Mouse (Mus musculus): Measurements from ENCODE around the gene Dph3. TPM values are rescaled to one million over a fixed set of nuclear protein-coding genes. Genes with fewer than 3 reads are reported as not detected.

Dph3 gene
- polyA plus RNA-seq, 1 experiment from 2014 or later = 72.1 TPM

GRCm38 (mm10) chr14:32082891-32083290 is 2.6 kb downstream of the Dph3 start:
- WGBS = 95% methylated on average over 6 of the region's 6 CpGs
- Histone ChIP-seq H3K27me3 (no peaks in the 10 kb centered on the region), H3K4me2 (no peak overlapping the region), H3K4me3 (no peak overlapping the region), H3K27ac (no peak overlapping the region), H3K9me3 (no peaks in the 10 kb centered on the region), H3K9ac (no peak overlapping the region), H3K36me3 (peaks cover 31% of the 10 kb centered on the region), H3K4me1 (replicated peaks) (peaks cover 24% of the 10 kb centered on the region)
- no peak for ATAC-seq (ENCODE audit: low FRiP score)

- ATAC-seq (ENCODE audit: low FRiP score) = no peak
- Histone ChIP-seq H3K4me2 (no peak overlapping the region), H3K27me3 (no peaks in the 10 kb centered on the region), H3K27ac (no peak overlapping the region), H3K4me3 (no peak overlapping the region), H3K9me3 (no peaks in the 10 kb centered on the region), H3K4me1 (replicated peaks) (peaks cover 10% of the 10 kb centered on the region), H3K36me3 (peaks cover 31% of the 10 kb centered on the region), H3K9ac (no peak overlapping the region)
- WGBS = 85% methylated on average over 10 of the region's 10 CpGs
Observed at GRCm38 (mm10) chr14:32081026-32081425, 4.5 kb downstream of the Dph3 start.

GRCm38 (mm10) chr14:32076896-32077575 is 8.5 kb downstream of the Dph3 start:
- no peak overlapping the region for H3K9ac ChIP-seq
- ATAC-seq (ENCODE audit: low FRiP score) = peak; percentile 36; the same call in 1 of the 2 replicates
- H3K4me1 ChIP-seq (replicated peaks) = no peaks in the 10 kb centered on the region
- H3K36me3 ChIP-seq = peaks cover 20% of the 10 kb centered on the region
- H3K4me3 ChIP-seq = no peak overlapping the region
- no peaks in the 10 kb centered on the region for H3K9me3 ChIP-seq
- no peak overlapping the region for H3K4me2 ChIP-seq
- no peak overlapping the region for H3K27ac ChIP-seq
- 50% methylated on average over 8 of the region's 8 CpGs for WGBS
- H3K27me3 ChIP-seq = no peaks in the 10 kb centered on the region

- Histone ChIP-seq H3K4me2 (no peak overlapping the region), H3K9me3 (no peaks in the 10 kb centered on the region), H3K4me3 (no peak overlapping the region), H3K9ac (no peak overlapping the region), H3K4me1 (replicated peaks) (no peaks in the 10 kb centered on the region), H3K36me3 (no peaks in the 10 kb centered on the region), H3K27me3 (no peaks in the 10 kb centered on the region), H3K27ac (no peak overlapping the region)
- no peak for ATAC-seq (ENCODE audit: low FRiP score)
- 71% methylated on average over 7 of the region's 7 CpGs for WGBS
Observed at GRCm38 (mm10) chr14:32073901-32074300, 11.6 kb downstream of the Dph3 start.

- ATAC-seq (ENCODE audit: low FRiP score) = no peak
- H3K4me1 ChIP-seq (replicated peaks) = no peaks in the 10 kb centered on the region
- 73% methylated on average over 8 of the region's 8 CpGs for WGBS
Observed at GRCm38 (mm10) chr14:32073211-32073685, 12.3 kb downstream of the Dph3 start.

GRCm38 (mm10) chr14:32072807-32073206 is 12.7 kb downstream of the Dph3 start:
- ATAC-seq (ENCODE audit: low FRiP score) = no peak
- no peak overlapping the region for H3K4me2 ChIP-seq
- H3K27me3 ChIP-seq = no peaks in the 10 kb centered on the region
- no peak overlapping the region for H3K4me3 ChIP-seq
- no peaks in the 10 kb centered on the region for H3K36me3 ChIP-seq
- no peaks in the 10 kb centered on the region for H3K9me3 ChIP-seq
- no peaks in the 10 kb centered on the region for H3K4me1 ChIP-seq (replicated peaks)
- H3K9ac ChIP-seq = no peak overlapping the region
- no peak overlapping the region for H3K27ac ChIP-seq

More at GRCm38 (mm10) chr14:32073211-32073685, 12.3 kb downstream of the Dph3 start:
- H3K4me3 ChIP-seq = no peak overlapping the region
- no peak overlapping the region for H3K9ac ChIP-seq
- H3K36me3 ChIP-seq = no peaks in the 10 kb centered on the region
- H3K27ac ChIP-seq = no peak overlapping the region
- no peak overlapping the region for H3K4me2 ChIP-seq
- H3K27me3 ChIP-seq = no peaks in the 10 kb centered on the region
- no peaks in the 10 kb centered on the region for H3K9me3 ChIP-seq

GRCm38 (mm10) chr14:32061398-32061797 is 24.1 kb downstream of the Dph3 start:
- Histone ChIP-seq H3K9ac (no peak overlapping the region), H3K27me3 (no peaks in the 10 kb centered on the region), H3K4me1 (replicated peaks) (no peaks in the 10 kb centered on the region), H3K36me3 (no peaks in the 10 kb centered on the region), H3K4me3 (no peak overlapping the region), H3K27ac (no peak overlapping the region), H3K4me2 (no peak overlapping the region), H3K9me3 (peaks cover 14% of the 10 kb centered on the region; the same call in 1 of the 2 replicates)
- no peak for ATAC-seq (ENCODE audit: low FRiP score)
- 93% methylated on average over 4 of the region's 4 CpGs for WGBS

- no peaks in the 10 kb centered on the region for H3K9me3 ChIP-seq
- 88% methylated on average over 4 of the region's 4 CpGs for WGBS
- H3K36me3 ChIP-seq = no peaks in the 10 kb centered on the region
- no peak overlapping the region for H3K27ac ChIP-seq
- no peak for ATAC-seq (ENCODE audit: low FRiP score)
- no peaks in the 10 kb centered on the region for H3K4me1 ChIP-seq (replicated peaks)
- H3K4me3 ChIP-seq = no peak overlapping the region
- no peaks in the 10 kb centered on the region for H3K27me3 ChIP-seq
- H3K4me2 ChIP-seq = no peak overlapping the region
- H3K9ac ChIP-seq = no peak overlapping the region
Observed at GRCm38 (mm10) chr14:32057664-32058063, 27.9 kb downstream of the Dph3 start.

GRCm38 (mm10) chr14:32056675-32057074 is 28.9 kb downstream of the Dph3 start:
- Histone ChIP-seq H3K4me1 (replicated peaks) (no peaks in the 10 kb centered on the region), H3K4me3 (no peak overlapping the region), H3K4me2 (no peak overlapping the region), H3K27ac (no peak overlapping the region), H3K36me3 (no peaks in the 10 kb centered on the region), H3K27me3 (no peaks in the 10 kb centered on the region), H3K9ac (no peak overlapping the region), H3K9me3 (no peaks in the 10 kb centered on the region)
- whole genome bisulfite sequencing = 97% methylated on average over 2 of the region's 2 CpGs
- no peak for ATAC-seq (ENCODE audit: low FRiP score)

GRCm38 (mm10) chr14:32055781-32056180 is 29.7 kb downstream of the Dph3 start:
- no peak overlapping the region for H3K4me2 ChIP-seq
- WGBS = 86% methylated on average over 8 of the region's 8 CpGs
- no peaks in the 10 kb centered on the region for H3K4me1 ChIP-seq (replicated peaks)
- H3K36me3 ChIP-seq = no peaks in the 10 kb centered on the region
- no peak overlapping the region for H3K27ac ChIP-seq
- no peak for ATAC-seq (ENCODE audit: low FRiP score)
- 0 out of 2 replicates have a peak overlapping the region, but pooled peaks have one; percentile 24 for H3K9ac ChIP-seq
- H3K27me3 ChIP-seq = no peaks in the 10 kb centered on the region
- no peak overlapping the region for H3K4me3 ChIP-seq
- no peaks in the 10 kb centered on the region for H3K9me3 ChIP-seq

- H3K9ac ChIP-seq = no peak overlapping the region
- no peaks in the 10 kb centered on the region for H3K27me3 ChIP-seq
- no peaks in the 10 kb centered on the region for H3K9me3 ChIP-seq
- ATAC-seq (ENCODE audit: low FRiP score) = no peak
- H3K36me3 ChIP-seq = no peaks in the 10 kb centered on the region
- H3K4me3 ChIP-seq = no peak overlapping the region
- WGBS = 72% methylated on average over 10 of the region's 10 CpGs
- no peaks in the 10 kb centered on the region for H3K4me1 ChIP-seq (replicated peaks)
- H3K4me2 ChIP-seq = no peak overlapping the region
- H3K27ac ChIP-seq = no peak overlapping the region
Observed at GRCm38 (mm10) chr14:32054788-32055187, 30.7 kb downstream of the Dph3 start.

GRCm38 (mm10) chr14:32053895-32054294 is 31.6 kb downstream of the Dph3 start:
- Histone ChIP-seq H3K36me3 (no peaks in the 10 kb centered on the region), H3K27me3 (no peaks in the 10 kb centered on the region), H3K9ac (no peak overlapping the region), H3K4me1 (replicated peaks) (no peaks in the 10 kb centered on the region), H3K9me3 (no peaks in the 10 kb centered on the region), H3K4me2 (no peak overlapping the region), H3K4me3 (no peak overlapping the region), H3K27ac (no peak overlapping the region)
- no peak for ATAC-seq (ENCODE audit: low FRiP score)
- 88% methylated on average over 5 of the region's 5 CpGs for WGBS

- Histone ChIP-seq H3K4me1 (replicated peaks) (no peaks in the 10 kb centered on the region), H3K4me3 (no peak overlapping the region), H3K9me3 (no peaks in the 10 kb centered on the region), H3K27ac (no peak overlapping the region), H3K36me3 (no peaks in the 10 kb centered on the region), H3K9ac (no peak overlapping the region), H3K27me3 (no peaks in the 10 kb centered on the region), H3K4me2 (no peak overlapping the region)
- WGBS = 88% methylated on average over 6 of the region's 6 CpGs
- no peak for ATAC-seq (ENCODE audit: low FRiP score)
Observed at GRCm38 (mm10) chr14:32050171-32050570, 35.4 kb downstream of the Dph3 start.
